14 mouse cellular contexts compared by ENCODE assay signal in the genomic region with DNA sequence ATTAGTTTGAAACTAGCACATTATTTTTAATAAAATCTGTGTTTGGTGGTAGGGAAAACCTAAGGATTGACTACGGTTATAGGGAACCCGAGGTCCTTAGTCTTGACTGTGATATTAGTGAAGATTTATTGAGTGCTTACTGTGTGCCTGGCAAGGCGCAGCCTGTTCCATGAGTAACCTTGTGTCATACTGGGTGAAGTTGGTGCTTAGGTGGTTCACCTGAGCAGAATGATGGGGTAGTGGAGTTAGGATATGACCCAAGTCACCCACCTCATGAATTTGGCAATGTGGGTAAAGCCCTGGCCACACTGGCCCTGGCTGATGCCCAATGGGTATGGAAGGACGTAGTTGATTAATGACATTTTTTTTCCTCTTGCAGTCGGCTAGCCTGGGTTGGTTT.
"Had no signal": no experiment of that assay in that cellular context is flagged by ENCODE, and none has a peak within 500 bp of the region (broad histone marks: within the 10 kb centered on the region; RNA-seq: fewer than 3 reads in every experiment).

No protein-coding gene starts in this region.

- H3K4me3 ChIP-seq: liver, embryonic 15.5 days; megakaryocyte, embryonic 14.5 days; midbrain, embryonic 15.5 days; neural tube, embryonic 12.5 days had no signal

- H3K27me3 ChIP-seq: liver, embryonic 15.5 days; megakaryocyte, embryonic 14.5 days; midbrain, embryonic 15.5 days; neural tube, embryonic 12.5 days had no signal

- H3K9ac ChIP-seq: liver, embryonic 15.5 days; midbrain, embryonic 15.5 days; neural tube, embryonic 12.5 days had no signal

- H3K9me3 ChIP-seq: liver, embryonic 15.5 days; megakaryocyte, embryonic 14.5 days; midbrain, embryonic 15.5 days; neural tube, embryonic 12.5 days had no signal

- ATAC-seq: midbrain, embryonic 15.5 days had no signal

- H3K36me3 ChIP-seq: liver, embryonic 15.5 days; midbrain, embryonic 15.5 days; neural tube, embryonic 12.5 days had no signal

- H3K4me2 ChIP-seq: liver, embryonic 11.5 days; liver, embryonic 15.5 days; midbrain, embryonic 11.5 days; midbrain, embryonic 15.5 days had no signal

- H3K27ac ChIP-seq: liver, embryonic 15.5 days; macrophage; midbrain, embryonic 15.5 days; neural tube, embryonic 12.5 days had no signal

- DNase-seq: kidney, adult 11 months; kidney, adult 9 months; kidney, postnatal 10 days; kidney, postnatal 4 days; left cerebral cortex, postnatal 4 days; lung, postnatal 10 days; thymus, postnatal 36 days had no signal
